Mouse (Mus musculus): ENCODE results near the gene Grcc10.

Gene Grcc10

DNA sequence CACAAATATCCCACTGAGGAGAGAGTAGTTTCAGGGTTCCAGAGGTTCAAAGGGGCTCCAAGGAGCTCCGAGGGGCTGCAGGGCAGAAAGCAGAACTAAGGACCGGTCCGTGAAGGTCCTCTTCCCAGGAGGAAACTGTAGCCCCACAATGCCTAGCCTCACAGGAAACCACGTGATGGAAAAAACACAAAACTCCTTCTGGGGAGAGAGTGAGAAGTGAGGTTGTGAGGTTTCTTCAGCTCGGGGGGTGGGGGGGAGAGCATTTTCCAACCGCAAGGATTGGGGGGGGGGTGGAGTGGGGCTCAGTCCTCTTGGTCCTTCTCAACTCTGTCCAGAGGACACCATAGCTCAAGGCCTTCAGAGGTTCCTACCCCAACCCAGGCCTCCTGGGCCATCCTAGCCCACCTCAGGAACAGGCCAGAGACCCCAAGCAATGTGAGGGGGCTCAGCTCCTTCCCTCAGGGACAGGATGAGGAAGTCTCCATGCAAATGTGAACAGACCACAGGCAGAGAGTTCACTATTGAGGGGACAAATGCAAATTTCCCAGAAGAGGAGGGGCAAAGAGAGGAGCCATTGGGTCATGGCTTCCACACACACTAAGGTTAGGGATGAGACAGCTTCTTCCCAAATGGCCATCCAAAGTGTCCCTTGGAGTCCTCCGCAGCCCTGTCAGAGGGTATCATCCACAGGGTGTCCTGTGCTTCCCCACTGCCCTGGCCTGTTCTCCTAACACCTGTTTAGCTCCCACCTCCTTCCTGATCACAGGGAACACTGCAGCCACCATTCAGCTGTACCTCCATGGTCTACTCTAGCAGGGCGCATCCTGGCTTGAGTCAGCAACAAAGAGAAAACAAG, 11.1 kb downstream of the Grcc10 start:
- DNase-seq (ENCODE audit: low spot score), result no peak

GRCm38 (mm10) chr6:124728621-124729020, 12.6 kb downstream of the Grcc10 start:
- DNase-seq (ENCODE audit: low spot score), result no peak

GRCm38 (mm10) chr6:124724472-124724871, 16.7 kb downstream of the Grcc10 start:
- DNase-seq (ENCODE audit: low spot score), result no peak

DNA sequence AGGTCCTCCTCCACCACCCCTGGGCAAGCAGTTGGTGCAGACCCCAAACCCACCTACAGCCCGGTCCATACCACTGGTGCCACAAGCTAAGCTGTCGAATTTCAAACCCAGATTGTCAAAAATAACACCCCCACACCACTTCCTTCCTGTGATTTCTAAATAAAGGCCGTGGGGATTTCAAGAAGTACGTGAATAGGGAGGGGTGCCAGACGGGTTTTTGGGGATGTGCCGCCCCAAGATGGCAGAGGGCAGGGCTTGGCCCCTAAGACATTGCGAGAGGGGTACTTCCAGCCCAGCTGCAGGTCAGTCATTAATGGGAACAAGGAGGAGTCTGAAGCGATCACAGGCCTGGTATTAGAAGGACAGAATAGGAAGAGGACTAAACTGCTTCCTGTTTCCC, 17.6 kb downstream of the Grcc10 start:
- DNase-seq (ENCODE audit: low spot score), result no peak

DNA sequence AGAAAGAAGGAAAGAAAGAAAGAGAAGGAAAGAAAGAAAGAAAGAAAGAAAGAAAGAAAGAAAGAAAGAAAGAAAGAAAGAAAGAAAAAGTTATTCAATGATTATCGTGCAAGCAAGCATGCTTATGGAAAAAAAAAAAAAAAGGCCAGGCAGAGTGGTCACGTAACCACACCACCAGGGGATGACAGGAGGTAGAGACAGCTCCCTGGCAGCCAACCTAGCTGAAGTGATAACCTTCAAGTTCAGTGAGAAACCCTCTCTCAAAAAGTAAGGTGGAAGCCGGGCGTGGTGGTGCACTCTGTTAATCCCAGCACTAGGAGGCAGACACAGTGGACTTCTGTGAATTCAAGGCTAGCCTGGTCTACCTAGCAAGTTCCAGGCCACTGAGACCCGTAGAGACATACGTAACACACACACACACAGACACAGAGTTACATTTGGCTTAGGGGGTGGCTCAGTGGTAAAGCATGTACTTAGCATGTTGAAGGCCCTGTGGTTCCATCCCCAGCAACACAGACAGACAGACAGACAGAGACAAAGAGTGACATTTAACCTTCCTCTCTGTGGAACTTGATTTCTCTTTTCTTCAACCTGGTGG, 18.2 kb downstream of the Grcc10 start:
- no peak for DNase-seq (ENCODE audit: low spot score)

GRCm38 (mm10) chr6:124720904-124721303, 20.3 kb downstream of the Grcc10 start:
- no peak for DNase-seq (ENCODE audit: low spot score)

- DNase-seq (ENCODE audit: low spot score), result no peak
Measured at GRCm38 (mm10) chr6:124719354-124719978, 21.7 kb downstream of the Grcc10 start.

DNA sequence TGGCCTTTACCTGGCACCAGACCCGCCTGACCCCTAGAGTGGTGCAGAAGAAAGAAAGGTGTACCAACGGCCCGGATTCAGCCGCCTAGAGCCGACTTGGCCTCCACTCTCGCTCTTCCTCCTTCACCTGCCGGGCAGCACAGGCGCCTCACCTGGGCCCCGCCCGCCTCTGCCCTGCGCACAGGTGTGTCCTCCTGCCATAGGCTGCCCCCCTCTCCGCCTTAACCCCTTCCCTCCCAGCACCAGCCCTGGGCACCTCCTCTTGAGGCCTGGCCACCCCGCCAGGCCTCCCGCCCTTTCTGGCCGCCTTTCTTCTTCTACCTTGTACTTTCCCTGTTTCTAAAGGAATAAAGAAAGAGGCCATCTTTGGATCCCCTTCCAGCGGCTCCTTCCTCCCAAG, 22.5 kb downstream of the Grcc10 start:
- no peak for DNase-seq (ENCODE audit: low spot score)

GRCm38 (mm10) chr6:124717968-124718367, 23.2 kb downstream of the Grcc10 start:
- no peak for DNase-seq (ENCODE audit: low spot score)

DNA sequence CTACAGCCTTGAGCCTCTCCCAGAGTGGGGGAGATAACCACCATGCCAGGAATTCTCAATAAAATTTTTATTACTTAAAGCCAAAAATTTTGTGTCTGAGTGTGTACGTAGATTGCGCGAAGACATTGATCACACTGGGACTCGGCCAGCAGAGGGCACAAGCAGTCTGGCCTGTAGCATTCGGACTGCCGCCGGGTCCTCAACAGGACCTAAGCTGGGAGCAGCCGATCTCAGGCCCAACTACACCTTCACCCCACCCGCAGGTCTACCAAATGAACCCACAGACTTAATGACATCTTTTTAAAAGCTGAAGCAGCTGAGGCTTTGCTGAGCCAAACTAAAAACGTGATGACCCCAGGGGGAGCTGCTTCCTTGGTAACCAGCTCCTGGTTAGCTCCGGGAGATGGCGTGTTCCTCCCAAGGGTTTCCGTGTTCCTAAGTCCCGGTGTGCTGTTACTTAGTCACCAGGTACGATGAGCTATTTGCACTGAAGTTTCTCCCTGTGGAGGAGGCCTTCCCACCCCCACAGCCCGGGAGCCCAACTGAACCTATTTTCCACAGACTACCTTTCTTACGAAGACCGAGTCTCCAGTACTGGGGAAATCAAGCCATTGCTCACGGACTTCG, 24.2 kb downstream of the Grcc10 start:
- no peak for DNase-seq (ENCODE audit: low spot score)

DNA sequence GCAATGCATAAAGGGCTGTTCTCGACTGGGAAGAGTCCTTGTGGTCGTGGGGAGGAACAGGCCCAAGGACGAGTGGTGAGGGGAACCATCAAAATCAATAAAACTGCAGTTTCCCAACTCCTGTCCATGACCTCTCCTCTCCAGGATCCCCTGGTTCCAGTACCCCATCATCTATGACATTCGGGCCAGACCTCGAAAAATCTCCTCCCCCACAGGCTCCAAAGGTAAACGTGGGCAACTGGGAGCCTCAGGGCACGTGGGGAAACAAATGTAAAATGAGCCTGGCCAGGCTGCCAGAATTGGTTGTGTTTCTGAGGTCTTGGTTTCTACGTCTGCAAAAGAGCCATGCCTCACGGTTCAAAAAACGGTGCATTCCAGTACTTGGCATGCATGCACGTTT, 28.3 kb downstream of the Grcc10 start:
- DNase-seq (ENCODE audit: low spot score), result no peak

GRCm38 (mm10) chr6:124711824-124712782, 29.1 kb downstream of the Grcc10 start, which contains the start of the genes Emg1 and Phb2:
Gene Emg1, minus strand, starts transcription at chr6:124712178.
Gene Phb2, plus strand, starts transcription at chr6:124712336.
- DNase-seq (ENCODE audit: low spot score), result peak; percentile 89

- DNase-seq (ENCODE audit: low spot score), result no peak
Measured at GRCm38 (mm10) chr6:124708289-124708889, 32.8 kb downstream of the Grcc10 start.

- no peak for DNase-seq (ENCODE audit: low spot score)
Measured at GRCm38 (mm10) chr6:124706061-124706627, 35.0 kb downstream of the Grcc10 start.

DNA sequence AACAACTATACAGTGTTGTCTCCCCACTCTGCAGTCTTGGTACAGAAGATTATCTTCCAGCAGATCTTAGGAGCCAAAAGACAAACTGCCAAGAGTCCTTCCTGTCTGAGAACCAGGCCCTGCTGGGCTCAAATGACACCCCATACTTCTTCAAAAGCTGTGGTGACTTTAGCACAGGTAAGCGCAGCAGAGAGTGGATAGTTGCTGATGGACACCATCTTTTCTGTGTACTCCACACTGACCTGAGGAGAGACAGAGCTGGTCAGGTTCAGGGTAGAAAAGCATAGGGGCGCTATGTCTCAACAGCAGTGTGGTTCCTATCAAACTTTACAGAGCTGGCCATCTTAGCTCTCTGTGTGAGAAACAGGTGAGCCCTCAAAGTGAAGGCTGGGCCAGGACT, 36.8 kb downstream of the Grcc10 start:
- no peak for DNase-seq (ENCODE audit: low spot score)

DNA sequence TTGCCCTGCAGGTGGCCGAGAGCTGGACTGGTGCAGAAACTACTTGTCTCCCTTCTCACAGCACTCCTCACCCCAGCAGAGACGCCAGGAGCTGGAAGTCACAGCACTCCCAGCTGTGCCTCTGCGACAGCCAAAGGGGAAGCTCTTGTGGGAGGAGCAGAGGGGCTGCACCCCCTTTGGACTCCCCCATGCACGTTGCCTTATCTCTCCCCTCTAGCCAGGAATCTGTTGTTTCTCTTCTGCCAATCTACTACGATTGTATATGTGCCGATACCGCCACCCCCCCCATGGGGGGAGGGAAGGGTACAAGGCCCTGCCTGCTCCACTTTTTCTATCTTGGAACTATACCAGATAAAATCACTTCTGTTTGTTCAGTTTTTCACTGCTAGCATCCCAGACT, 37.4 kb downstream of the Grcc10 start:
- no peak for DNase-seq (ENCODE audit: low spot score)

GRCm38 (mm10) chr6:124702784-124703103, 38.4 kb downstream of the Grcc10 start:
- no peak for DNase-seq (ENCODE audit: low spot score)

DNA sequence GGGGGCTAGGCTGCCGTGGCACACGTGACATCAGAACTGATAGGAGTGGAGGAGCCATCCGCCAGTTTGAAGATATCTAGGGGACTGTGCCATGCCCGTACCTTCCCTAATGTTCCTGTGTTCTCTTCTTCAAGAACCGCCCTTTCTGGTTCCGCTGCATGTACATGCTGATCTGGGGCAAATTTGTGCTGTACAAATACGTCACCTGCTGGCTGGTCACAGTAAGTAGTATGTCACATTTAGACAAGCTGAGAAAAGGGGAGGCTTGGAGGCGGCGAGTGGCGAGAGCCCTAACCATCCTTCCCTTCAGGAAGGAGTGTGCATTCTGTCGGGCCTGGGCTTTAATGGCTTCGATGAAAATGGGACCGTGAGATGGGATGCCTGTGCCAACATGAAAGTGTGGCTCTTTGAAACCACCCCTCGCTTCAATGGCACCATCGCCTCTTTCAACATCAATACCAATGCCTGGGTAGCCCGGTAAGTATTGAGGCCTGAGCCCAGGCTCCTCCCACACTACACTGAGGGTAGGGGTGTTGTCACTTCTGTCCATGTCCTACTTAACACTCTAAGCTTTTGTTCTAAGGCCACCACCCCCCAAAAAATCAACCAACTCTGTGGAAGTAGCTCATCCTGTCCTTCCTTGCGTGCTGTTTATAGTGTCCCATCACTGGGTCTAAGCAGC, 38.9 kb downstream of the Grcc10 start:
- DNase-seq (ENCODE audit: low spot score), result no peak

- no peak for DNase-seq (ENCODE audit: low spot score)
Measured at GRCm38 (mm10) chr6:124701338-124701737, 39.8 kb downstream of the Grcc10 start.

- no peak for DNase-seq (ENCODE audit: low spot score)
Measured at GRCm38 (mm10) chr6:124699962-124700610, 41.1 kb downstream of the Grcc10 start.

Measured in ovary, postnatal 10 days (tissue).